Mouse (Mus musculus) intestine, embryonic 16.5 days (tissue): ENCODE measurements around the gene Lmbr1. TPM values are rescaled to one million over a fixed set of nuclear protein-coding genes. Genes with fewer than 3 reads are reported as not detected.

Experiments used
- ATAC-seq: fragments of 200-750 bp; cut with Nextera tagmentation; 2 replicates; pipeline ENCODE4 v1.8.0; 2017; ENCODE audit warnings: moderate TSS enrichment, moderate library complexity
- H3K27ac ChIP-seq: fragments of 300-500 bp; sonication (generic); 2 replicates; pipeline ENCODE4 v1.5.1; 2014; ENCODE audit warnings: mild to moderate bottlenecking, low read length
- H3K27me3 ChIP-seq: fragments of 300-500 bp; sonication (generic); replicated peaks from 2 replicates; pipeline ENCODE4 v1.6.1; 2014; ENCODE audit warnings: low read length, control low read depth, mixed read lengths; ENCODE audit not compliant: control insufficient read depth, insufficient read depth
- H3K36me3 ChIP-seq: fragments of 300-500 bp; sonication (generic); 2 replicates; pipeline ENCODE4 v1.6.1; 2014; ENCODE audit warnings: low read length, control low read depth; ENCODE audit not compliant: control insufficient read depth, insufficient read depth
- H3K4me1 ChIP-seq: fragments of 300-500 bp; sonication (generic); 2 replicates; pipeline ENCODE4 v1.6.1; 2014; ENCODE audit warnings: low read length, control low read depth, mixed read lengths; ENCODE audit not compliant: control insufficient read depth, insufficient read depth
- H3K4me2 ChIP-seq: fragments of 300-500 bp; sonication (generic); 2 replicates; pipeline ENCODE4 v1.6.1; 2014; ENCODE audit warnings: low read depth, low read length, control low read depth
- H3K4me3 ChIP-seq: fragments of 300-500 bp; sonication (generic); 2 replicates; pipeline ENCODE4 v1.5.1; 2014; ENCODE audit warnings: mild to moderate bottlenecking, low read length
- H3K9ac ChIP-seq: fragments of 300-500 bp; sonication (generic); 2 replicates; pipeline ENCODE4 v1.6.1; 2014; ENCODE audit warnings: low read depth, low read length
- H3K9me3 ChIP-seq: fragments of 300-500 bp; sonication (generic); 2 replicates; pipeline ENCODE4 v1.6.1; 2016; ENCODE audit warnings: low read length, control low read depth; ENCODE audit not compliant: control insufficient read depth
- WGBS: fragments of 180-500 bp; shearing (Covaris S2); extraction: QIAGEN DNeasy Blood & Tissue Kit; methylation state at CpG from one replicate; pipeline ENCODE4 v1.1.7; 2014; 5-methylcytosine and 5-hydroxymethylcytosine counted together
- polyA plus RNA-seq: library from polyadenylated mRNA; unstranded; fragments of >200 nt; fragmentation: Nextera tagmentation; extraction: Ambion mirVana; gene quantifications from 2 replicates; pipeline ENCODE4 v1.2.1, GENCODE M21; 2015

The Lmbr1 gene
- polyA plus RNA-seq, 1 experiment from 2014 or later = 12.3 TPM

GRCm38 (mm10) chr5:29274746-29275145 lies 103.4 kb downstream of the Lmbr1 start:
- Histone ChIP-seq H3K4me2 (no peak overlapping the region), H3K27ac (no peak overlapping the region), H3K4me1 (no peaks in the 10 kb centered on the region), H3K9me3 (no peaks in the 10 kb centered on the region), H3K9ac (no peak overlapping the region), H3K36me3 (no peaks in the 10 kb centered on the region), H3K4me3 (no peak overlapping the region), H3K27me3 (no peaks in the 10 kb centered on the region)
- no peak for ATAC-seq

GRCm38 (mm10) chr5:29273426-29273825 lies 104.8 kb downstream of the Lmbr1 start:
- H3K27me3 ChIP-seq = no peaks in the 10 kb centered on the region
- no peaks in the 10 kb centered on the region for H3K36me3 ChIP-seq
- H3K4me1 ChIP-seq = no peaks in the 10 kb centered on the region
- no peak overlapping the region for H3K4me3 ChIP-seq
- no peak overlapping the region for H3K27ac ChIP-seq
- no peaks in the 10 kb centered on the region for H3K9me3 ChIP-seq
- 65% methylated on average over 2 of the region's 2 CpGs for WGBS
- no peak overlapping the region for H3K9ac ChIP-seq
- no peak overlapping the region for H3K4me2 ChIP-seq
- no peak for ATAC-seq

GRCm38 (mm10) chr5:29270879-29271278 lies 107.3 kb downstream of the Lmbr1 start:
- no peaks in the 10 kb centered on the region for H3K27me3 ChIP-seq
- no peak overlapping the region for H3K4me3 ChIP-seq
- H3K36me3 ChIP-seq = no peaks in the 10 kb centered on the region
- H3K4me2 ChIP-seq = no peak overlapping the region
- 46% methylated on average over 4 of the region's 4 CpGs for WGBS
- ATAC-seq = peak; percentile 63
- no peaks in the 10 kb centered on the region for H3K9me3 ChIP-seq
- H3K27ac ChIP-seq = no peak overlapping the region
- H3K4me1 ChIP-seq = no peaks in the 10 kb centered on the region
- H3K9ac ChIP-seq = no peak overlapping the region

- 68% methylated on average over 2 of the region's 2 CpGs for WGBS
- no peak for ATAC-seq
These were observed 124.3 kb downstream of the Lmbr1 start for GRCm38 (mm10) chr5:29253876-29254275.

GRCm38 (mm10) chr5:29251496-29251873 lies 126.7 kb downstream of the Lmbr1 start:
- Histone ChIP-seq H3K9me3 (no peaks in the 10 kb centered on the region), H3K4me3 (no peak overlapping the region), H3K4me2 (no peak overlapping the region), H3K9ac (no peak overlapping the region), H3K27ac (no peak overlapping the region), H3K36me3 (no peaks in the 10 kb centered on the region), H3K27me3 (no peaks in the 10 kb centered on the region), H3K4me1 (no peaks in the 10 kb centered on the region)
- no peak for ATAC-seq
- 78% methylated on average over 1 of the region's 1 CpGs for WGBS

More at GRCm38 (mm10) chr5:29253876-29254275, 124.3 kb downstream of the Lmbr1 start:
- Histone ChIP-seq H3K4me1 (no peaks in the 10 kb centered on the region), H3K36me3 (no peaks in the 10 kb centered on the region), H3K9ac (no peak overlapping the region), H3K27me3 (no peaks in the 10 kb centered on the region), H3K4me2 (no peak overlapping the region), H3K27ac (no peak overlapping the region), H3K9me3 (no peaks in the 10 kb centered on the region), H3K4me3 (no peak overlapping the region)

GRCm38 (mm10) chr5:29250795-29251495 lies 127.2 kb downstream of the Lmbr1 start:
- no peak overlapping the region for H3K4me3 ChIP-seq
- 60% methylated on average over 8 of the region's 8 CpGs for WGBS
- H3K27me3 ChIP-seq = no peaks in the 10 kb centered on the region
- no peak overlapping the region for H3K27ac ChIP-seq
- no peak for ATAC-seq
- H3K4me2 ChIP-seq = no peak overlapping the region
- no peaks in the 10 kb centered on the region for H3K36me3 ChIP-seq
- no peaks in the 10 kb centered on the region for H3K4me1 ChIP-seq
- no peaks in the 10 kb centered on the region for H3K9me3 ChIP-seq
- H3K9ac ChIP-seq = no peak overlapping the region

GRCm38 (mm10) chr5:29244769-29245168 lies 133.4 kb downstream of the Lmbr1 start:
- Histone ChIP-seq H3K9me3 (no peaks in the 10 kb centered on the region), H3K9ac (no peak overlapping the region), H3K4me1 (no peaks in the 10 kb centered on the region), H3K27ac (no peak overlapping the region), H3K4me3 (no peak overlapping the region), H3K36me3 (no peaks in the 10 kb centered on the region), H3K4me2 (no peak overlapping the region), H3K27me3 (no peaks in the 10 kb centered on the region)
- ATAC-seq = no peak
- no CpG with 5 or more reads among the region's 1 CpGs for WGBS

GRCm38 (mm10) chr5:29238379-29238778 lies 139.8 kb downstream of the Lmbr1 start:
- no peaks in the 10 kb centered on the region for H3K27me3 ChIP-seq
- H3K36me3 ChIP-seq = no peaks in the 10 kb centered on the region
- no peak overlapping the region for H3K4me2 ChIP-seq
- no peak overlapping the region for H3K9ac ChIP-seq
- H3K4me1 ChIP-seq = no peaks in the 10 kb centered on the region
- no peak overlapping the region for H3K27ac ChIP-seq
- no peaks in the 10 kb centered on the region for H3K9me3 ChIP-seq
- ATAC-seq = no peak
- H3K4me3 ChIP-seq = no peak overlapping the region

GRCm38 (mm10) chr5:29230481-29230880 lies 147.7 kb downstream of the Lmbr1 start:
- H3K4me1 ChIP-seq = no peaks in the 10 kb centered on the region
- H3K27me3 ChIP-seq = no peaks in the 10 kb centered on the region
- WGBS = 76% methylated on average over 2 of the region's 2 CpGs
- H3K27ac ChIP-seq = no peak overlapping the region
- no peaks in the 10 kb centered on the region for H3K9me3 ChIP-seq
- no peak overlapping the region for H3K4me3 ChIP-seq
- no peak for ATAC-seq
- no peak overlapping the region for H3K4me2 ChIP-seq
- H3K9ac ChIP-seq = no peak overlapping the region
- H3K36me3 ChIP-seq = 0 out of 2 replicates have a peak, but pooled peaks cover 4% of the 10 kb centered on the region

- H3K9me3 ChIP-seq = no peaks in the 10 kb centered on the region
- H3K27me3 ChIP-seq = no peaks in the 10 kb centered on the region
- H3K4me3 ChIP-seq = no peak overlapping the region
- H3K4me2 ChIP-seq = no peak overlapping the region
- no peaks in the 10 kb centered on the region for H3K4me1 ChIP-seq
- ATAC-seq = 0 out of 2 replicates have a peak, but pooled peaks have one; percentile 38
- no peak overlapping the region for H3K9ac ChIP-seq
- H3K36me3 ChIP-seq = 0 out of 2 replicates have a peak, but pooled peaks cover 4% of the 10 kb centered on the region
- H3K27ac ChIP-seq = no peak overlapping the region
- WGBS = 79% methylated on average over 7 of the region's 7 CpGs
These were observed 154.1 kb downstream of the Lmbr1 start for GRCm38 (mm10) chr5:29224089-29224488.
